Mouse (Mus musculus): ENCODE data around the gene Cxcl2. TPM values are rescaled to one million over a fixed set of nuclear protein-coding genes. Genes with fewer than 3 reads are reported as not detected.

Gene Cxcl2
- polyA plus RNA-seq, 2 experiments, result 0.65 TPM; not detected in 1

- no peaks in the 10 kb centered on the region for H3K27me3 ChIP-seq (ENCODE audit: control insufficient read depth, insufficient read depth, low read length)
- no peak for TF ChIP-seq POLR2A (IDR thresholded peaks at IDR 0.05; ENCODE audit: borderline replicate concordance, extremely low read depth, insufficient read depth, insufficient read length)
Observed at GRCm38 (mm10) chr5:90861876-90862375, 41.7 kb upstream of the Cxcl2 start.

GRCm38 (mm10) chr5:90866770-90867169, 36.9 kb upstream of the Cxcl2 start:
- Histone ChIP-seq H3K9ac (ENCODE audit: low read depth, low read length, severe bottlenecking) (no peak overlapping the region), H3K4me1 (ENCODE audit: control insufficient read depth, insufficient read depth, low read length) (no peaks in the 10 kb centered on the region), H3K27ac (replicated peaks; ENCODE audit: low read depth, low read length) (no peak overlapping the region), H3K9me3 (ENCODE audit: control insufficient read depth, low read length) (no peaks in the 10 kb centered on the region), H3K27me3 (ENCODE audit: control insufficient read depth, insufficient read depth, low read length) (no peaks in the 10 kb centered on the region), H3K4me2 (replicated peaks; ENCODE audit: low read depth, low read length, severe bottlenecking) (no peak overlapping the region), H3K36me3 (ENCODE audit: control insufficient read depth, insufficient read depth, low read length) (no peaks in the 10 kb centered on the region), H3K4me3 (replicated peaks; ENCODE audit: low read length) (no peak overlapping the region)
- DNase-seq (ENCODE audit: low spot score), result peak; percentile 25
- no peak for TF ChIP-seq POLR2A (IDR thresholded peaks at IDR 0.05; ENCODE audit: borderline replicate concordance, extremely low read depth, insufficient read depth, insufficient read length)
- no peak for ATAC-seq (ENCODE audit: low FRiP score, low read depth)

More at GRCm38 (mm10) chr5:90861876-90862375, 41.7 kb upstream of the Cxcl2 start:
- no peak overlapping the region for H3K9ac ChIP-seq (ENCODE audit: low read depth, low read length, severe bottlenecking)
- no peak for DNase-seq (ENCODE audit: low spot score)
- no peak overlapping the region for H3K4me3 ChIP-seq (replicated peaks; ENCODE audit: low read length)
- H3K36me3 ChIP-seq (ENCODE audit: control insufficient read depth, insufficient read depth, low read length), result no peaks in the 10 kb centered on the region
- no peaks in the 10 kb centered on the region for H3K9me3 ChIP-seq (ENCODE audit: control insufficient read depth, low read length)
- 80% methylated on average over 6 of the region's 6 CpGs for WGBS
- no peak overlapping the region for H3K4me2 ChIP-seq (replicated peaks; ENCODE audit: low read depth, low read length, severe bottlenecking)
- ATAC-seq (ENCODE audit: low FRiP score, low read depth), result no peak
- no peak overlapping the region for H3K27ac ChIP-seq (replicated peaks; ENCODE audit: low read depth, low read length)
- no peaks in the 10 kb centered on the region for H3K4me1 ChIP-seq (ENCODE audit: control insufficient read depth, insufficient read depth, low read length)

- ATAC-seq (ENCODE audit: low FRiP score, low read depth), result no peak
- Histone ChIP-seq H3K4me1 (ENCODE audit: control insufficient read depth, insufficient read depth, low read length) (no peaks in the 10 kb centered on the region), H3K9ac (ENCODE audit: low read depth, low read length, severe bottlenecking) (no peak overlapping the region), H3K36me3 (ENCODE audit: control insufficient read depth, insufficient read depth, low read length) (no peaks in the 10 kb centered on the region), H3K9me3 (ENCODE audit: control insufficient read depth, low read length) (no peaks in the 10 kb centered on the region), H3K4me3 (replicated peaks; ENCODE audit: low read length) (no peak overlapping the region), H3K27me3 (ENCODE audit: control insufficient read depth, insufficient read depth, low read length) (no peaks in the 10 kb centered on the region), H3K27ac (replicated peaks; ENCODE audit: low read depth, low read length) (no peak overlapping the region), H3K4me2 (replicated peaks; ENCODE audit: low read depth, low read length, severe bottlenecking) (no peak overlapping the region)
- no peak for DNase-seq (ENCODE audit: low spot score)
- WGBS, result 77% methylated on average over 7 of the region's 7 CpGs
- no peak for TF ChIP-seq POLR2A (IDR thresholded peaks at IDR 0.05; ENCODE audit: borderline replicate concordance, extremely low read depth, insufficient read depth, insufficient read length)
Observed at GRCm38 (mm10) chr5:90872377-90872776, 31.3 kb upstream of the Cxcl2 start.

- ATAC-seq (ENCODE audit: low FRiP score, low read depth), result peak; percentile 57; the same call in 1 of the 2 replicates
- Histone ChIP-seq H3K4me1 (ENCODE audit: control insufficient read depth, insufficient read depth, low read length) (no peaks in the 10 kb centered on the region), H3K4me2 (replicated peaks; ENCODE audit: low read depth, low read length, severe bottlenecking) (no peak overlapping the region), H3K27ac (replicated peaks; ENCODE audit: low read depth, low read length) (no peak overlapping the region), H3K36me3 (ENCODE audit: control insufficient read depth, insufficient read depth, low read length) (no peaks in the 10 kb centered on the region), H3K9me3 (ENCODE audit: control insufficient read depth, low read length) (no peaks in the 10 kb centered on the region), H3K9ac (ENCODE audit: low read depth, low read length, severe bottlenecking) (no peak overlapping the region), H3K27me3 (ENCODE audit: control insufficient read depth, insufficient read depth, low read length) (no peaks in the 10 kb centered on the region), H3K4me3 (replicated peaks; ENCODE audit: low read length) (no peak overlapping the region)
- WGBS, result 63% methylated on average over 4 of the region's 4 CpGs
- no peak for TF ChIP-seq POLR2A (IDR thresholded peaks at IDR 0.05; ENCODE audit: borderline replicate concordance, extremely low read depth, insufficient read depth, insufficient read length)
- DNase-seq (ENCODE audit: low spot score), result peak; percentile 47
Observed at GRCm38 (mm10) chr5:90876045-90876444, 27.6 kb upstream of the Cxcl2 start.

- DNase-seq (ENCODE audit: low spot score), result no peak
- no peak overlapping the region for H3K4me3 ChIP-seq (replicated peaks; ENCODE audit: low read length)
- no peak for TF ChIP-seq POLR2A (IDR thresholded peaks at IDR 0.05; ENCODE audit: borderline replicate concordance, extremely low read depth, insufficient read depth, insufficient read length)
- H3K9me3 ChIP-seq (ENCODE audit: control insufficient read depth, low read length), result no peaks in the 10 kb centered on the region
- H3K27ac ChIP-seq (replicated peaks; ENCODE audit: low read depth, low read length), result no peak overlapping the region
- H3K36me3 ChIP-seq (ENCODE audit: control insufficient read depth, insufficient read depth, low read length), result no peaks in the 10 kb centered on the region
- WGBS, result 70% methylated on average over 8 of the region's 8 CpGs
- H3K9ac ChIP-seq (ENCODE audit: low read depth, low read length, severe bottlenecking), result no peak overlapping the region
- H3K4me1 ChIP-seq (ENCODE audit: control insufficient read depth, insufficient read depth, low read length), result no peaks in the 10 kb centered on the region
- no peak for ATAC-seq (ENCODE audit: low FRiP score, low read depth)
- no peak overlapping the region for H3K4me2 ChIP-seq (replicated peaks; ENCODE audit: low read depth, low read length, severe bottlenecking)
- H3K27me3 ChIP-seq (ENCODE audit: control insufficient read depth, insufficient read depth, low read length), result no peaks in the 10 kb centered on the region
Observed at GRCm38 (mm10) chr5:90876471-90877172, 27.0 kb upstream of the Cxcl2 start.
